Mouse (Mus musculus): ENCODE data around the gene Asb1. TPM values are rescaled to one million over a fixed set of nuclear protein-coding genes. Genes with fewer than 3 reads are reported as not detected.

Asb1 gene
- polyA plus RNA-seq, 1 experiment from 2014 or later = 7.3 TPM

- Histone ChIP-seq H3K4me1 (peaks cover 12% of the 10 kb centered on the region), H3K27ac (replicated peaks) (no peak overlapping the region), H3K4me3 (no peak overlapping the region), H3K27me3 (replicated peaks; ENCODE audit: low read depth, poor library complexity, severe bottlenecking) (no peaks in the 10 kb centered on the region), H3K9me3 (peaks cover 2% of the 10 kb centered on the region; the same call in 1 of the 2 replicates), H3K36me3 (replicated peaks) (no peaks in the 10 kb centered on the region)
- no peak for DNase-seq (ENCODE audit: low spot score)
- WGBS = 70% methylated on average over 6 of the region's 6 CpGs
Observed at GRCm38 (mm10) chr1:91589738-91590137, 49.4 kb downstream of the Asb1 start.

GRCm38 (mm10) chr1:91595521-91596020 lies 55.2 kb downstream of the Asb1 start:
- H3K4me3 ChIP-seq = no peak overlapping the region
- H3K9me3 ChIP-seq = peaks cover 7% of the 10 kb centered on the region; the same call in 1 of the 2 replicates
- peaks cover 25% of the 10 kb centered on the region for H3K4me1 ChIP-seq
- no peaks in the 10 kb centered on the region for H3K36me3 ChIP-seq (replicated peaks)
- 76% methylated on average over 9 of the region's 9 CpGs for WGBS
- H3K27me3 ChIP-seq (replicated peaks; ENCODE audit: low read depth, poor library complexity, severe bottlenecking) = no peaks in the 10 kb centered on the region
- DNase-seq (ENCODE audit: low spot score) = no peak
- H3K27ac ChIP-seq (replicated peaks) = no peak overlapping the region

GRCm38 (mm10) chr1:91597611-91598010 lies 57.3 kb downstream of the Asb1 start:
- Histone ChIP-seq H3K27me3 (replicated peaks; ENCODE audit: low read depth, poor library complexity, severe bottlenecking) (no peaks in the 10 kb centered on the region), H3K27ac (replicated peaks) (0 out of 2 replicates have a peak overlapping the region, but pooled peaks have one; percentile 61), H3K4me1 (peaks cover 42% of the 10 kb centered on the region), H3K9me3 (peaks cover 7% of the 10 kb centered on the region; the same call in 1 of the 2 replicates), H3K36me3 (replicated peaks) (no peaks in the 10 kb centered on the region), H3K4me3 (no peak overlapping the region)
- 91% methylated on average over 5 of the region's 5 CpGs for WGBS
- no peak for DNase-seq (ENCODE audit: low spot score)

GRCm38 (mm10) chr1:91600671-91601361 lies 60.5 kb downstream of the Asb1 start:
- Histone ChIP-seq H3K4me1 (peaks cover 43% of the 10 kb centered on the region), H3K27ac (replicated peaks) (peak overlapping the region; percentile 89), H3K9me3 (no peaks in the 10 kb centered on the region), H3K27me3 (replicated peaks; ENCODE audit: low read depth, poor library complexity, severe bottlenecking) (no peaks in the 10 kb centered on the region), H3K4me3 (peak overlapping the region; percentile 21; the same call in 1 of the 2 replicates), H3K36me3 (replicated peaks) (no peaks in the 10 kb centered on the region)
- peak; percentile 87 for DNase-seq (ENCODE audit: low spot score)
- 17% methylated on average over 9 of the region's 9 CpGs for WGBS

GRCm38 (mm10) chr1:91601362-91602096 lies 61.2 kb downstream of the Asb1 start:
- H3K4me3 ChIP-seq = no peak overlapping the region
- H3K27ac ChIP-seq (replicated peaks) = peak overlapping the region; percentile 89
- WGBS = 81% methylated on average over 2 of the region's 2 CpGs
- H3K27me3 ChIP-seq (replicated peaks; ENCODE audit: low read depth, poor library complexity, severe bottlenecking) = no peaks in the 10 kb centered on the region
- no peaks in the 10 kb centered on the region for H3K36me3 ChIP-seq (replicated peaks)
- H3K4me1 ChIP-seq = peaks cover 44% of the 10 kb centered on the region
- H3K9me3 ChIP-seq = no peaks in the 10 kb centered on the region
- DNase-seq (ENCODE audit: low spot score) = no peak

GRCm38 (mm10) chr1:91605632-91606031 lies 65.3 kb downstream of the Asb1 start:
- Histone ChIP-seq H3K27ac (replicated peaks) (peak overlapping the region; percentile 4; the same call in 1 of the 2 replicates), H3K4me1 (peaks cover 27% of the 10 kb centered on the region), H3K4me3 (no peak overlapping the region), H3K27me3 (replicated peaks; ENCODE audit: low read depth, poor library complexity, severe bottlenecking) (no peaks in the 10 kb centered on the region), H3K36me3 (replicated peaks) (no peaks in the 10 kb centered on the region), H3K9me3 (no peaks in the 10 kb centered on the region)
- DNase-seq (ENCODE audit: low spot score) = no peak
- WGBS = 65% methylated on average over 14 of the region's 14 CpGs

- H3K4me3 ChIP-seq = no peak overlapping the region
- no peaks in the 10 kb centered on the region for H3K9me3 ChIP-seq
- H3K27me3 ChIP-seq (replicated peaks; ENCODE audit: low read depth, poor library complexity, severe bottlenecking) = no peaks in the 10 kb centered on the region
- H3K27ac ChIP-seq (replicated peaks) = no peak overlapping the region
- H3K4me1 ChIP-seq = peaks cover 26% of the 10 kb centered on the region
- DNase-seq (ENCODE audit: low spot score) = no peak
- H3K36me3 ChIP-seq (replicated peaks) = no peaks in the 10 kb centered on the region
- 94% methylated on average over 7 of the region's 7 CpGs for WGBS
Observed at GRCm38 (mm10) chr1:91606701-91607100, 66.4 kb downstream of the Asb1 start.

GRCm38 (mm10) chr1:91607141-91607540 lies 66.8 kb downstream of the Asb1 start:
- DNase-seq (ENCODE audit: low spot score) = no peak
- Histone ChIP-seq H3K4me3 (no peak overlapping the region), H3K27ac (replicated peaks) (no peak overlapping the region), H3K9me3 (no peaks in the 10 kb centered on the region), H3K4me1 (peaks cover 26% of the 10 kb centered on the region), H3K36me3 (replicated peaks) (no peaks in the 10 kb centered on the region), H3K27me3 (replicated peaks; ENCODE audit: low read depth, poor library complexity, severe bottlenecking) (no peaks in the 10 kb centered on the region)
- WGBS = 83% methylated on average over 6 of the region's 6 CpGs

Other genes with a start within 250 kb of the Asb1 start
- gene Scly, start 242.2 kb upstream of the Asb1 start, polyA plus RNA-seq (2016; fragmentation: Nextera tagmentation; extraction: Ambion mirVana) = 16.0 and 16.5 TPM in 2 replicates
- 0.05 and 0.09 TPM in 2 replicates for gene Espnl, start 218.5 kb upstream of the Asb1 start, polyA plus RNA-seq (2016; fragmentation: Nextera tagmentation; extraction: Ambion mirVana)
- gene Klhl30, start 189.5 kb upstream of the Asb1 start, polyA plus RNA-seq (2016; fragmentation: Nextera tagmentation; extraction: Ambion mirVana) = 0.21 and 0.22 TPM in 2 replicates
- 1.8 and 2.0 TPM in 2 replicates for gene Erfe, start 174.1 kb upstream of the Asb1 start, polyA plus RNA-seq (2016; fragmentation: Nextera tagmentation; extraction: Ambion mirVana)
- 175 and 177 TPM in 2 replicates for gene Ilkap, start 141.7 kb upstream of the Asb1 start, polyA plus RNA-seq (2016; fragmentation: Nextera tagmentation; extraction: Ambion mirVana)
- gene Hes6, start 126.5 kb upstream of the Asb1 start, polyA plus RNA-seq (2016; fragmentation: Nextera tagmentation; extraction: Ambion mirVana) = 136 and 144 TPM in 2 replicates
- 1.3 and 2.0 TPM in 2 replicates for gene Per2, start 81.2 kb upstream of the Asb1 start, polyA plus RNA-seq (2016; fragmentation: Nextera tagmentation; extraction: Ambion mirVana)
- gene Traf3ip1, start 45.9 kb upstream of the Asb1 start, polyA plus RNA-seq (2016; fragmentation: Nextera tagmentation; extraction: Ambion mirVana) = 12.4 and 14.1 TPM in 2 replicates